Mouse (Mus musculus) hindbrain, embryonic 11.5 days (tissue): Measurements from ENCODE around the gene Ly6g6e. TPM values are rescaled to one million over a fixed set of nuclear protein-coding genes. Genes with fewer than 3 reads are reported as not detected.
"Not testable (repeated sequence)": the region's sequence is repeated elsewhere in the genome, so short reads cannot be mapped to it uniquely, and the experiment has no call there.

ENCODE experiments used
- ATAC-seq: fragments of 200-750 bp; cut with Nextera tagmentation; 2 replicates; pipeline ENCODE4 v1.8.0; 2017; ENCODE audit warnings: mild to moderate bottlenecking, moderate TSS enrichment, moderate library complexity; ENCODE audit not compliant: low FRiP score
- DNase-seq: peaks from one replicate; pipeline ENCODE4 v3.0.0-alpha.2; 2015; ENCODE audit warnings: low spot score
- H3K27ac ChIP-seq: fragments of 300-500 bp; sonication (generic); 2 replicates; pipeline ENCODE4 v1.5.1; 2014; ENCODE audit warnings: mild to moderate bottlenecking, low read depth, low read length
- H3K27me3 ChIP-seq: fragments of 300-500 bp; sonication (generic); 2 replicates; pipeline ENCODE4 v1.6.1; 2014; ENCODE audit warnings: mild to moderate bottlenecking, low read length, moderate library complexity, mixed read lengths; ENCODE audit not compliant: control insufficient read depth, insufficient read depth
- H3K36me3 ChIP-seq: fragments of 300-500 bp; sonication (generic); 2 replicates; pipeline ENCODE4 v1.6.1; 2014; ENCODE audit warnings: mild to moderate bottlenecking, low read length, moderate library complexity, mixed read lengths; ENCODE audit not compliant: control insufficient read depth, insufficient read depth
- H3K4me1 ChIP-seq: fragments of 300-500 bp; sonication (generic); replicated peaks from 2 replicates; pipeline ENCODE4 v1.6.1; 2014; ENCODE audit warnings: low read length, mixed read lengths; ENCODE audit not compliant: control insufficient read depth, insufficient read depth
- H3K4me2 ChIP-seq: fragments of 300-500 bp; sonication (generic); replicated peaks from 2 replicates; pipeline ENCODE4 v1.6.1; 2014; ENCODE audit warnings: mild to moderate bottlenecking, low read depth, low read length
- H3K4me3 ChIP-seq: fragments of 300-500 bp; sonication (generic); 2 replicates; pipeline ENCODE4 v1.5.1; 2014; ENCODE audit warnings: low read depth, low read length
- H3K9ac ChIP-seq: fragments of 300-500 bp; sonication (generic); 2 replicates; pipeline ENCODE4 v1.6.1; 2014; ENCODE audit warnings: low read depth, low read length
- H3K9me3 ChIP-seq: fragments of 300-500 bp; sonication (generic); 2 replicates; pipeline ENCODE4 v1.6.1; 2016; ENCODE audit warnings: low read length; ENCODE audit not compliant: control insufficient read depth
- WGBS: fragments of 180-500 bp; shearing (Covaris S2); extraction: QIAGEN DNeasy Blood & Tissue Kit; methylation state at CpG from one replicate; pipeline ENCODE4 v1.1.7; 2014; 5-methylcytosine and 5-hydroxymethylcytosine counted together
- polyA plus RNA-seq: library from polyadenylated mRNA; unstranded; fragments of >200 nt; fragmentation: Nextera tagmentation; extraction: Ambion mirVana; gene quantifications from 2 replicates; pipeline ENCODE4 v1.2.1, GENCODE M21; 2014

The Ly6g6e gene
- polyA plus RNA-seq: 0.42 and 0.50 TPM in 2 replicates

DNA sequence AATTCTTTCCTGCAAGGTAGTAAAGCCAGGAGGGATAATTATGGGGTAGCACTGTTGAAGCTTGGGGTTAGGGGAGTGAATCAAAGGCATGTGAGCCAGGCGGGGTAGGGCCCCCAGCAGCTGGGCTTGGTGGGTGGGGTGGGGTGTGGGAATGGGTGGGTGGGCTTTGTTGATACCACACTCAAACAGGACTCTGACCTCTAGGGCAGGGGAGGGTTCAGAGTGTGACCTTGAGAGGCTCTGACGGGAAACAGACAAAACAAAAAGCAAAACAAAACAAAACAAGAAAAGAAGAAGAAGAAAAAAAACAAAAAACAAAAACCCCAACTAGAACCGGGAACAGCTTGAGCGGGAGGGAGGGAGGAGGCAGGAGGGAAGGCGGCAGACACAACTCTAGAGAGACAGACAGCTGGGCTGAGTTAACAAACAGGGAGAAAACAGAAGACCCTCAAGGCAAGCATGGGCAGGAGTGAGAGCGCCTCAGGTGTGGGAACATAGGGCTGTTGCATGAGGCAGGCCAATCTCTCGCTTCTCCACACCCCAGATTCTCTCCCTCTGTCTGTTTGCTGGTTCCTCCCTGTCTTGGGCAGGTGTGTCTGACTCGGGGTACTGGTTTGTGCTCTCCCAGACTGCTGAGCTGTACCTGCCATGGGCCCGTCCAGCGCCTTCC, at the start of gene Ly6g6e:
TSS of gene Ly6g6e (plus strand) at position 396 of the 670 bp plus-strand sequence.
- H3K4me3 ChIP-seq: no peak within 1 kb of the TSS; the same call in 1 of the 2 replicates
- WGBS: 30% methylated on average over 10 of the region's 10 CpGs
- peak within 1 kb of the TSS; percentile 26 for H3K4me2 ChIP-seq
- DNase-seq: no peak
- no peak for ATAC-seq
- H3K9me3 ChIP-seq: no peaks in the 10 kb centered on the region
- H3K36me3 ChIP-seq: no peaks in the 10 kb centered on the region
- H3K27me3 ChIP-seq: no peaks in the 10 kb centered on the region
- peak within 1 kb of the TSS; percentile 25 for H3K9ac ChIP-seq
- 0 out of 2 replicates have a peak, but pooled peaks cover 7% of the 10 kb centered on the region for H3K4me1 ChIP-seq
- no peak within 1 kb of the TSS for H3K27ac ChIP-seq

DNA sequence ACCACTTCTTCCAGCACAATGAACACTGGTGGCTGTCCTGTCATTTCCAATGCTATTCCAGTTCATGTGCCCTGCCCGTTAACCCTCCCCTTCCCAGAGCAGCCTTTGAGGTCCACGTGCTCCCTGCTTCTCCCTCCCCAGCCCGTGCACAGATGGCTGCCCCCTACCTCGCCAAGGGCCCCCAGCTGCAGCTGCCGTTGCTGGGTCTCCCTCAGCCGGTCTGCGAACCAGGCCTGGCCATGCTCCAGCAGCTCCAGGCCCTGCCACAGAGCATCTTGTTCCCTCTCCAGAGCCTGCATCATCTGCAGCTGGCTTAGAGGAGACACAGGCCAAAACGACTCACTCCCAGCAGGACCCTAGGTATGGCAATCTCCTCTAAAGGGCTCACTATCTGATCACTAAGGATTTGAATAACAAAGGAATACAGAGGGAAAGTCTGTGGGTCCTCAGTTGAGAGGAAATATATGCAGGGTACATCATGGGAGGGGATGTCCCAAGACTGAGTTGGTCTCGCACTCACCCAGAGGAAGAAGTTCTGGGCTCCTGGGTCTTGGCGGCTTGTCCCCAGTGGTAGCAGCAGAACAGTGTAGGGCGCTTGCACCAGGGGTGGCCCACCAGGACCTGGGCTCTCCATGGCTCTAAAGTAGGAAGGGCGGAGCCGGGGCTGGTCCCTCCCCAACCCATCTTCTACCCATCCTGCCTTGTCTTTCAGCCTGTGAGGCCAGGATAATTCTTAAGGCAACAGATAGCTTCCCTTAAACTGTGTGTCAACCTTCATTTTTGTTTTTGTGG, 49.2 kb upstream of the Ly6g6e start, which contains the start of gene Sapcd1:
TSS of gene Sapcd1 (minus strand) at position 740 of the 792 bp plus-strand sequence.
- Histone ChIP-seq H3K9ac (peak within 1 kb of the TSS; percentile 45; the same call in 1 of the 2 replicates), H3K4me1 (peaks cover 11% of the 10 kb centered on the region), H3K36me3 (no peaks in the 10 kb centered on the region), H3K27me3 (no peaks in the 10 kb centered on the region), H3K27ac (peak within 1 kb of the TSS; percentile 61; the same call in 1 of the 2 replicates), H3K4me2 (no peak within 1 kb of the TSS), H3K9me3 (no peaks in the 10 kb centered on the region), H3K4me3 (no peak within 1 kb of the TSS)
- ATAC-seq (peak; percentile 75), DNase-seq (peak; percentile 57)
- 31% methylated on average over 13 of the region's 13 CpGs for WGBS

DNA sequence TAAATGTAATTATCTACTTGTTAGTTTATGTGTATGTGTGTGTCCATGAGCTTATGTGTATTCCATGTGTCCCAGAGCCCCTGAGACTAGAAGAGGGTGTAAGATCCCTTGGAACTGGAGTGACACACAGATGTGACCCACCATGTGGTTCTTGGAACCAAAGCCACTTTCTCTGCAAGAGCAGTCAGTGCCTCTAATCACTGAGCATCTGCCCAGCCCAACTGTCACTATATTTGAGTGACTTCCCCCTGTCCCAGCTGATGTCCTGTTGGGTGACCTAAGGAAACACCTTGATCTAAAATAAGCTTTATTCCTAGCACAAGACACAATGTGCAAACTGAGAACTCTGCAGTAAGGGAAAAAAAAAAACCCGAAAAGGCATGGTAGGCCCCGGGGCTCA, 48.4 kb upstream of the Ly6g6e start:
- ATAC-seq (no peak), DNase-seq (no peak)
- H3K36me3 ChIP-seq: no peaks in the 10 kb centered on the region
- no peaks in the 10 kb centered on the region for H3K9me3 ChIP-seq
- H3K4me2 ChIP-seq: no peak overlapping the region
- no peaks in the 10 kb centered on the region for H3K27me3 ChIP-seq
- H3K27ac ChIP-seq: no peak overlapping the region
- H3K4me1 ChIP-seq: peaks cover 11% of the 10 kb centered on the region
- H3K9ac ChIP-seq: no peak overlapping the region
- 74% methylated on average over 2 of the region's 2 CpGs for WGBS
- H3K4me3 ChIP-seq: no peak overlapping the region

DNA sequence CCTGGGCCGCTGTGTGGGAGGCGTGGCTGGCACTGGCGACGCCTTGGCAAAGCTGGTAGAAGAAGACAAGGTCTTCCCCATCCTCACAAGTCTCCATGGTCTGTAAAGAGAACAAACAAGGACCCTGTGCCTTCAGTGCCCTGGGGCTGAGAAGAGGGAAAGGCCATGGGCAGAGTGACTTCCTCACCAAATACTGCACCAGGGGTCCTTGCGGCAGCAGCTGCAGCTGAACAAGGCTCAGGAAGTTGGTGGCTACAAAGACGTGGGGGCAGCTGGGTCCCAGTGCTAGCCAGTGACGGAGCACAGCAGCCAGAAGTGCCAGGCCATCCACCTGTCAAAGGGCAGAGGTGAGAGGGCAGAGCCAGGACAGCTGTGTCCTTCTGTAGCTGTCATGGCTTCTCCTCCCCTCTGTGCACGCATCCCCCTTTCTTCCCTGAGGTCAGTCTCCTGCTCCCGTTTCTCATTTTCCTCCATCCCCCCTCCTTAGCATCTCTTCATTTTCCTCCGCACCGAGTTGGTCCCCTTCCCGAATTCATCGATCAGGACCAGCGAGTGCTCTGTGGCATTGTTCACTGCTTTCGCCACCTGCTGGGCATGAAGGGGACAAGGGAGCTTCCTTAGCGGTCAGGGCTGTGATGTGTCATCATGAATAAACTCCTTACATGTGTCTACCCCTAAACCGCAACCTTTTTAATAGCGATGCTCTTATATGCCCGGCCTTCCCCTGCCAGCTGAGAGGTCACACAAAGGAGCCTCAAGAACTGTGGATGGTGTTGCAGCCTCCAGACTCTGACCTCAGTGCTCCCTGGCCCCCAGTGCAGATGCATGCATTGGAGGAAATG, 46.8 kb upstream of the Ly6g6e start:
- ATAC-seq: peak; percentile 28; the same call in 1 of the 2 replicates
- peak overlapping the region; percentile 17 for H3K4me2 ChIP-seq
- H3K4me3 ChIP-seq: no peak overlapping the region
- H3K4me1 ChIP-seq: peaks cover 11% of the 10 kb centered on the region
- H3K27ac ChIP-seq: 0 out of 2 replicates have a peak overlapping the region, but pooled peaks have one; percentile 33
- peak; percentile 67 for DNase-seq
- H3K9me3 ChIP-seq: no peaks in the 10 kb centered on the region
- no peaks in the 10 kb centered on the region for H3K36me3 ChIP-seq
- WGBS: 28% methylated on average over 19 of the region's 19 CpGs
- no peaks in the 10 kb centered on the region for H3K27me3 ChIP-seq
- H3K9ac ChIP-seq: 0 out of 2 replicates have a peak overlapping the region, but pooled peaks have one; percentile 20

DNA sequence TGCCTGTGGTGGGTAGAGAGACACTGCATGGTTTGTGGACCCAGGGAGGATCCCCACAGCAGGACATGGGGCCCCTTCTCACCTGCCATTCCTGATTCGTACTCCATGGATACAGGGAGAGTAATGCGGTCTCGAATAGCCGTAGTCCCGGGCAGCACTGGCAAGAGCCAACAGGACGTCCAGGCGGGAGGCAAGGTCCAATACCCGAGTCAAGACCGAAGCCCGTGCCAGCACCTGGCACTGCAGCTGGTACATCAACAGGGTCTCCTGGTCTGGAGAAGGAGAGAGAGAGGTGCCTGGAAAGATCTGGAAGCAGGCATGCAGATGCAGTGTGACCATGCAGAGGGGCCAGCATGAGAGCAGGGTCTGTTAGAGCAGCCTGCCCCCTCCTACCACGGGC, 45.4 kb upstream of the Ly6g6e start:
- Histone ChIP-seq H3K4me2 (no peak overlapping the region), H3K4me3 (no peak overlapping the region), H3K27ac (no peak overlapping the region), H3K4me1 (peaks cover 11% of the 10 kb centered on the region), H3K27me3 (no peaks in the 10 kb centered on the region), H3K36me3 (no peaks in the 10 kb centered on the region), H3K9me3 (no peaks in the 10 kb centered on the region), H3K9ac (no peak overlapping the region)
- ATAC-seq (no peak), DNase-seq (no peak)
- 90% methylated on average over 11 of the region's 11 CpGs for WGBS

DNA sequence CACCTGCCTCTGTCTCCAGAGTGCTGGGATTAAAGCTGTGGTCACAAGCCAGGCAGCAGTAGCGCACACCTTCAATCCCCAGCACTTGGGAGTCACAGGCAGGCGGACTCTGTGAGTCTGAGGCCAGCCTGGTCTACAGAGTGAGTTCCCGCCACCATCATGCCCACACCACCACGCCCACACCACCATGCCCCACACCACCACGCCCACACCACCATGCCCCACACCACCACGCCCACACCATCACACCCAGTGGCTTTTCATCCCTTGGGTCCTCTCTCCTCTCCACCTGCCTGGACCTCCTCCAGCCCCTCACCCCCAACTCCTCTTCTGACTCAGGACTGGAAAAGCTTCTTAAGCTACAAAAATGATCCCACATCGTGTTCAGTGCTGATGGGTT, 44.8 kb upstream of the Ly6g6e start:
- Histone ChIP-seq H3K27ac (no peak overlapping the region), H3K4me1 (peaks cover 11% of the 10 kb centered on the region), H3K9me3 (no peaks in the 10 kb centered on the region), H3K4me2 (no peak overlapping the region), H3K4me3 (no peak overlapping the region), H3K27me3 (no peaks in the 10 kb centered on the region), H3K9ac (no peak overlapping the region), H3K36me3 (no peaks in the 10 kb centered on the region)
- DNase-seq (no peak), ATAC-seq (no peak)
- 89% methylated on average over 7 of the region's 7 CpGs for WGBS

DNA sequence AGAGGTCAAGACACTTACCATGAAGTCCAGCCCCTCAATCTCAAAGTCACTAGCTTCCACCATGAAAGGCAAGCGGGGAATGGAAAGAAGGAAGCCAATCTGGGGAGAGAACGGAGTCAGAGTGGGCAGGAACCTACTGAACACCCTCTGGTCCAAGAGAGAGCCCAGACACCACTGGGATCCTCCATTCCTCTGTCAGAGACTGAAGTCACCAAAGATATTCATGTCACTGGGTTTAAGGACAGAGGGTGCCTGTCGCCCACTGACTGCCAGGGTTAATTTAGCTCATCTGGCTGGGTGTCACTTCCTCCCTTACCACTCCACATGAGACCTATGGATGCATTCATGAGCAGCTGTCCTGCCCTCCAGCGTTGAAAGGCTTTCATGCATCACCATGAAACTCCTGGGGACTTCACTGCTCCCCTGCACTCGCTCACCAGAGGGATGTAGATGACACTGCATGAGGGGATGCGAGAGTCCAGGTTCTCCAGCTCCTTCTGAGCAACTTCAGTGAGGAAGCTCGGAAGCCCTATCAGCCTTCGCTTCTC, 44.3 kb upstream of the Ly6g6e start:
- DNase-seq (no peak), ATAC-seq (no peak)
- peaks cover 9% of the 10 kb centered on the region for H3K4me1 ChIP-seq
- 73% methylated on average over 8 of the region's 8 CpGs for WGBS
- H3K9ac ChIP-seq: no peak overlapping the region
- H3K9me3 ChIP-seq: no peaks in the 10 kb centered on the region
- no peaks in the 10 kb centered on the region for H3K36me3 ChIP-seq
- H3K4me3 ChIP-seq: no peak overlapping the region
- H3K27me3 ChIP-seq: no peaks in the 10 kb centered on the region
- H3K27ac ChIP-seq: no peak overlapping the region
- H3K4me2 ChIP-seq: no peak overlapping the region

DNA sequence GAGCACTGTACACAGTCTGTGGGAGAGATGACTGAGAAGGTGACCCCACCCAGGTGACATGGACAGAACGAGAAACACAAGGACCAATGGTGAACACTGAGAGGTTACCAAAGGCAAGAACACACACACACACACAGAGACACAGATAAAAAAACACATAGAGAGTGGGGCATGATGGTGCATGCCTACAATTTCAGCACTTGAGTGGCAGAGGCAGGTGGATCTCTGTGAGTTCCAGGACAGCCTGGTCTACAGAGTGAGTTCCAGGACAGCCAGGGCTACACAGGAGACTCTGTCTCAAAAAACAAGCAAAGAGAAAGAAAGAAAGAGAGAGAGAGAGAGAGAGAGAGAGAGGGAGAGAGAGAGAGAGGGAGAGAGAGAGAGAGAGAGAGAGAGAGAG, 43.0 kb upstream of the Ly6g6e start:
- whole genome bisulfite sequencing: 90% methylated on average over 1 of the region's 1 CpGs
- H3K4me2 ChIP-seq, H3K9ac ChIP-seq, H3K4me1 ChIP-seq, ATAC-seq, H3K27ac ChIP-seq, H3K36me3 ChIP-seq, H3K4me3 ChIP-seq, H3K9me3 ChIP-seq, DNase-seq, H3K27me3 ChIP-seq: not testable (repeated sequence)
